Mouse (Mus musculus): ENCODE results near the gene Zmynd11.

- TF ChIP-seq CTCF (IDR thresholded peaks at IDR 0.05; ENCODE audit: extremely low read depth, insufficient read depth, insufficient read length, insufficient replicate concordance), result no peak
- no peak for TF ChIP-seq POLR2A (IDR thresholded peaks at IDR 0.05; ENCODE audit: low read depth, low read length)
These were observed 95.9 kb downstream of the Zmynd11 start for GRCm38 (mm10) chr13:9669246-9669645.

Measured in spleen, adult 2 months (tissue).